Mouse (Mus musculus) naive thymus-derived CD4-positive, alpha-beta T cell, adult 2 months (primary cell): ENCODE results near the gene Pxn.

Source experiments
- DNase-seq: peaks from one replicate; pipeline ENCODE4 v3.0.0-alpha.2; 2011; ENCODE audit warnings: low read depth

Pxn gene

GRCm38 (mm10) chr5:115580229-115581001 lies 73.9 kb downstream of the Pxn start:
- DNase-seq, result no peak

GRCm38 (mm10) chr5:115581662-115582061 lies 75.2 kb downstream of the Pxn start:
- DNase-seq, result no peak

- no peak for DNase-seq
Observed at GRCm38 (mm10) chr5:115585616-115586015, 79.1 kb downstream of the Pxn start.

GRCm38 (mm10) chr5:115586166-115586565 lies 79.7 kb downstream of the Pxn start:
- DNase-seq, result no peak

- no peak for DNase-seq
Observed at GRCm38 (mm10) chr5:115586780-115587179, 80.3 kb downstream of the Pxn start.

GRCm38 (mm10) chr5:115591028-115591427 lies 84.6 kb downstream of the Pxn start:
- no peak for DNase-seq

GRCm38 (mm10) chr5:115591506-115591905 lies 85.0 kb downstream of the Pxn start:
- DNase-seq, result no peak

- no peak for DNase-seq
Observed at GRCm38 (mm10) chr5:115603561-115603960, 97.1 kb downstream of the Pxn start.
